Mouse (Mus musculus): ENCODE measurements around the gene Sp1. TPM values are rescaled to one million over a fixed set of nuclear protein-coding genes. Genes with fewer than 3 reads are reported as not detected.

Gene Sp1
- polyA plus RNA-seq, 1 experiment from 2014 or later: 9.6 TPM

- Histone ChIP-seq H3K9me3 (no peaks in the 10 kb centered on the region), H3K27me3 (no peaks in the 10 kb centered on the region), H3K4me3 (no peak overlapping the region), H3K27ac (replicated peaks) (no peak overlapping the region), H3K4me1 (0 out of 2 replicates have a peak, but pooled peaks cover 5% of the 10 kb centered on the region), H3K9ac (replicated peaks) (no peak overlapping the region), H3K4me2 (replicated peaks) (no peak overlapping the region), H3K36me3 (no peaks in the 10 kb centered on the region)
- 85% methylated on average over 26 of the region's 26 CpGs for WGBS
- no peak for ATAC-seq (ENCODE audit: low FRiP score, low read depth)
Measured at GRCm38 (mm10) chr15:102451666-102452430, 45.9 kb downstream of the Sp1 start.

GRCm38 (mm10) chr15:102455993-102456392, 50.0 kb downstream of the Sp1 start:
- Histone ChIP-seq H3K36me3 (no peaks in the 10 kb centered on the region), H3K27me3 (no peaks in the 10 kb centered on the region), H3K9ac (replicated peaks) (no peak overlapping the region), H3K4me2 (replicated peaks) (no peak overlapping the region), H3K9me3 (no peaks in the 10 kb centered on the region), H3K4me3 (no peak overlapping the region), H3K27ac (replicated peaks) (no peak overlapping the region), H3K4me1 (peaks cover 12% of the 10 kb centered on the region)
- 36% methylated on average over 6 of the region's 6 CpGs for WGBS
- no peak for ATAC-seq (ENCODE audit: low FRiP score, low read depth)

- H3K4me3 ChIP-seq: no peak overlapping the region
- H3K27ac ChIP-seq (replicated peaks): no peak overlapping the region
- no peak for ATAC-seq (ENCODE audit: low FRiP score, low read depth)
- H3K4me2 ChIP-seq (replicated peaks): peak overlapping the region; percentile 59
- 77% methylated on average over 5 of the region's 5 CpGs for WGBS
- H3K9ac ChIP-seq (replicated peaks): 0 out of 2 replicates have a peak overlapping the region, but pooled peaks have one; percentile 49
- no peaks in the 10 kb centered on the region for H3K27me3 ChIP-seq
- H3K36me3 ChIP-seq: peaks cover 4% of the 10 kb centered on the region
- H3K4me1 ChIP-seq: peaks cover 10% of the 10 kb centered on the region
- H3K9me3 ChIP-seq: no peaks in the 10 kb centered on the region
Measured at GRCm38 (mm10) chr15:102458050-102458736, 52.2 kb downstream of the Sp1 start.

DNA sequence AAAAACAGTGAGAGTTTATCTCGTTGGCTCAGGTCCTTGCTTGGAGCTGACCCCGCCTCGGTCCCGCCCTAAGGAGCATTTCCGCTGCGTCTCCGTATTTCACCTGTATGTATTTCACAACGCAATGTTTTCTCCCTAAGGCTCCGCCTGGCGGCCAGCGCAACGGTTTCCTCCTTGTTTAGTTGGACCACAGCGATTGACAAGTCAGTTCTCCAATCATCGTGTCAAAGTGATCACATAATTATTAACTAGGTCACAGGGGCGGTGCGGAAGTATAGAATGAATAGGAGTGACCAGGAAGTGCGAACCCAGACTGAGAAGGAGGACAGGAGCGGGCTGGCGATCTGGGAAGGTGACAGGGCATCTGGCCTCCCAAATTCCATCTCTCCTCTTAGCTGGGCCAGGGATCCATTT, 53.0 kb downstream of the Sp1 start, which contains the start of gene Prr13:
Prr13 (plus strand) TSS at position 125 of the 414 bp plus-strand sequence.
- Histone ChIP-seq H3K4me1 (peaks cover 10% of the 10 kb centered on the region), H3K27me3 (no peaks in the 10 kb centered on the region), H3K36me3 (peaks cover 9% of the 10 kb centered on the region), H3K4me3 (peak within 1 kb of the TSS; percentile 43), H3K9me3 (no peaks in the 10 kb centered on the region), H3K9ac (replicated peaks) (peak within 1 kb of the TSS; percentile 49), H3K4me2 (replicated peaks) (peak within 1 kb of the TSS; percentile 59), H3K27ac (replicated peaks) (no peak within 1 kb of the TSS)
- peak; percentile 85 for ATAC-seq (ENCODE audit: low FRiP score, low read depth)
- WGBS: under 1% methylated on average over 19 of the region's 19 CpGs

DNA sequence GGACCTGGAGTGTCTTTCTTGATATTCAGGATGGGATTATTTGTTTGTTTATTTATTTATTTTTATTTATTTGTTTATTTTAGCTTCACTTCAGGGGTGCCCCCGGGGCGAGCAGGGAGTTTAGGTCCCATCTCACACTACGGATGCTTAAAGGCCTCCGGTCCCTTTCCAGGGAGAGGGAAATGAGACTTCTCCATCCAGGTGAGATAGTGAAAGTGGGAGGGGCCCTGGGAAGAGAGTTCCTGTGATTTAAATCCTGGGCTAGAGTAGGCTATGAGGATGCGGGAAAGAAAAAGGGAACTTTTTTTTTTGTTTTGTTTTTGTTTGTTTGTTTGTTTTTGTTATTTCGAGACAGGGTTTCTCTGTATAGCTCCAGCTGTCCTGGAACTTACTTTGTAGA, 53.4 kb downstream of the Sp1 start:
- Histone ChIP-seq H3K27ac (replicated peaks) (no peak overlapping the region), H3K9me3 (no peaks in the 10 kb centered on the region), H3K4me2 (replicated peaks) (peak overlapping the region; percentile 59), H3K4me3 (peak overlapping the region; percentile 43), H3K4me1 (peaks cover 10% of the 10 kb centered on the region), H3K9ac (replicated peaks) (peak overlapping the region; percentile 49), H3K27me3 (no peaks in the 10 kb centered on the region), H3K36me3 (peaks cover 9% of the 10 kb centered on the region)
- ATAC-seq (ENCODE audit: low FRiP score, low read depth): no peak
- 41% methylated on average over 6 of the region's 6 CpGs for WGBS

- H3K27ac ChIP-seq (replicated peaks): no peak overlapping the region
- H3K4me3 ChIP-seq: peak overlapping the region; percentile 43; the same call in 1 of the 2 replicates
- H3K9ac ChIP-seq (replicated peaks): no peak overlapping the region
- peaks cover 10% of the 10 kb centered on the region for H3K4me1 ChIP-seq
- no peak for ATAC-seq (ENCODE audit: low FRiP score, low read depth)
- H3K9me3 ChIP-seq: no peaks in the 10 kb centered on the region
- no peaks in the 10 kb centered on the region for H3K27me3 ChIP-seq
- WGBS: 71% methylated on average over 5 of the region's 5 CpGs
- H3K4me2 ChIP-seq (replicated peaks): peak overlapping the region; percentile 59; the same call in 1 of the 2 replicates
- peaks cover 9% of the 10 kb centered on the region for H3K36me3 ChIP-seq
Measured at GRCm38 (mm10) chr15:102459847-102460246, 53.9 kb downstream of the Sp1 start.

DNA sequence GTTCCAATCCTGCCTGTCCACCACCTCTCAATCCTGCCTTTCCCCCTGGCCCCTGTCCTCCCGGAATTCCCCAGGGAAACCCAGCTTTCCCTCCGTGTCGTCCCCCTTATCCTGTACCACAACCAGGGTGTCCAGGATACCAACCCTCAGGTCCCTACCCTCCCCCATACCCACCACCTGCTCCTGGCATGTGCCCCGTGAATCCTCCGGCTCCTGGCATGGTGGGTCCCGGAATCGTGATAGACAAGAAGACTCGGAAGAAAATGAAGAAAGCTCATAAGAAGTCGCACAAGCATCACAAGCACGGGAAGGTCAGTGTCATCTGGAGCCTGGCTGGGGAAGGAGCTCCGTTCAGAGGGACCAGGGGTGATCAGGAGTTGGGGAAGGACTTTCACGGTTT, 54.5 kb downstream of the Sp1 start:
- Histone ChIP-seq H3K4me3 (no peak overlapping the region), H3K4me1 (peaks cover 10% of the 10 kb centered on the region), H3K27ac (replicated peaks) (no peak overlapping the region), H3K27me3 (no peaks in the 10 kb centered on the region), H3K36me3 (peaks cover 9% of the 10 kb centered on the region), H3K4me2 (replicated peaks) (no peak overlapping the region), H3K9ac (replicated peaks) (0 out of 2 replicates have a peak overlapping the region, but pooled peaks have one; percentile 5), H3K9me3 (no peaks in the 10 kb centered on the region)
- 81% methylated on average over 12 of the region's 12 CpGs for WGBS
- ATAC-seq (ENCODE audit: low FRiP score, low read depth): no peak

DNA sequence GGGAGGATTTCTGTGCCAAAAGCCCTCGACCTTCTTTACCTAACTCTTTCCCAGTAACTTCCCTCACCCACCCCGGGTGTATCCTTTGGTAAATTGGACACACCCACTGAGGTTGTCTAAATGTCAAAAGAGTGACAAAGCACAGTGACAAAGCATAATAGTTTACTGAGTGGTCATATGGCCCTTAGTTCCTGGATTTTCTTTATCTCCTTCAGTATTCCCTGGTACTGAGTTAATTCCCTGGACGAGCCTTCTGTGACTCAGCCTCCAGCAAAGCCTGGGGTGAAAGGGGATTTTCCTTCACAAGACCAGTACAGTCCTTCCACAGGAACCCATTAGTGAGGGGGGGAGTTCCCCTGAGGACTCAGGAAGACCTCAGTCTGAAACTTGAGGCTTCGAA, 55.0 kb downstream of the Sp1 start:
- H3K9ac ChIP-seq (replicated peaks): no peak overlapping the region
- 78% methylated on average over 4 of the region's 4 CpGs for WGBS
- H3K27ac ChIP-seq (replicated peaks): no peak overlapping the region
- no peak for ATAC-seq (ENCODE audit: low FRiP score, low read depth)
- no peak overlapping the region for H3K4me3 ChIP-seq
- no peak overlapping the region for H3K4me2 ChIP-seq (replicated peaks)
- H3K27me3 ChIP-seq: no peaks in the 10 kb centered on the region
- no peaks in the 10 kb centered on the region for H3K9me3 ChIP-seq
- H3K36me3 ChIP-seq: peaks cover 9% of the 10 kb centered on the region
- peaks cover 10% of the 10 kb centered on the region for H3K4me1 ChIP-seq

GRCm38 (mm10) chr15:102461430-102462075, 55.6 kb downstream of the Sp1 start:
- Histone ChIP-seq H3K4me1 (peaks cover 10% of the 10 kb centered on the region), H3K27ac (replicated peaks) (no peak overlapping the region), H3K9me3 (no peaks in the 10 kb centered on the region), H3K4me3 (no peak overlapping the region), H3K9ac (replicated peaks) (no peak overlapping the region), H3K36me3 (peaks cover 9% of the 10 kb centered on the region), H3K27me3 (no peaks in the 10 kb centered on the region), H3K4me2 (replicated peaks) (no peak overlapping the region)
- WGBS: 86% methylated on average over 9 of the region's 9 CpGs
- ATAC-seq (ENCODE audit: low FRiP score, low read depth): no peak

- H3K4me2 ChIP-seq (replicated peaks): no peak overlapping the region
- no peak overlapping the region for H3K27ac ChIP-seq (replicated peaks)
- H3K36me3 ChIP-seq: peaks cover 9% of the 10 kb centered on the region
- ATAC-seq (ENCODE audit: low FRiP score, low read depth): no peak
- 0 out of 2 replicates have a peak, but pooled peaks cover 3% of the 10 kb centered on the region for H3K9me3 ChIP-seq
- H3K4me1 ChIP-seq: peaks cover 10% of the 10 kb centered on the region
- no peak overlapping the region for H3K9ac ChIP-seq (replicated peaks)
- H3K4me3 ChIP-seq: no peak overlapping the region
- H3K27me3 ChIP-seq: no peaks in the 10 kb centered on the region
Measured at GRCm38 (mm10) chr15:102463666-102464065, 57.7 kb downstream of the Sp1 start.

GRCm38 (mm10) chr15:102468675-102469370, 62.9 kb downstream of the Sp1 start:
- no peaks in the 10 kb centered on the region for H3K27me3 ChIP-seq
- H3K9ac ChIP-seq (replicated peaks): no peak overlapping the region
- 0 out of 2 replicates have a peak, but pooled peaks cover 3% of the 10 kb centered on the region for H3K9me3 ChIP-seq
- H3K4me3 ChIP-seq: no peak overlapping the region
- no peak overlapping the region for H3K27ac ChIP-seq (replicated peaks)
- peaks cover 16% of the 10 kb centered on the region for H3K4me1 ChIP-seq
- WGBS: 98% methylated on average over 9 of the region's 9 CpGs
- no peak overlapping the region for H3K4me2 ChIP-seq (replicated peaks)
- H3K36me3 ChIP-seq: peaks cover 5% of the 10 kb centered on the region; the same call in 1 of the 2 replicates
- no peak for ATAC-seq (ENCODE audit: low FRiP score, low read depth)
